Mouse (Mus musculus) lung, adult 2 months (tissue): Measurements from ENCODE around the gene Prx.

ENCODE experiments used
- CTCF ChIP-seq: fragments of 200-500 bp; IDR thresholded peaks from 2 replicates; pipeline ENCODE4 v1.5.1; 2011; ENCODE audit warnings: mild to moderate bottlenecking, low read length, control low read depth; ENCODE audit not compliant: insufficient read depth
- POLR2A ChIP-seq: fragments of 200-500 bp; IDR thresholded peaks from 2 replicates; pipeline ENCODE4 v1.6.1; 2011; ENCODE audit warnings: low read depth, mild to moderate bottlenecking, control low read depth, low read length, borderline replicate concordance; ENCODE audit errors: extremely low read depth

DNA sequence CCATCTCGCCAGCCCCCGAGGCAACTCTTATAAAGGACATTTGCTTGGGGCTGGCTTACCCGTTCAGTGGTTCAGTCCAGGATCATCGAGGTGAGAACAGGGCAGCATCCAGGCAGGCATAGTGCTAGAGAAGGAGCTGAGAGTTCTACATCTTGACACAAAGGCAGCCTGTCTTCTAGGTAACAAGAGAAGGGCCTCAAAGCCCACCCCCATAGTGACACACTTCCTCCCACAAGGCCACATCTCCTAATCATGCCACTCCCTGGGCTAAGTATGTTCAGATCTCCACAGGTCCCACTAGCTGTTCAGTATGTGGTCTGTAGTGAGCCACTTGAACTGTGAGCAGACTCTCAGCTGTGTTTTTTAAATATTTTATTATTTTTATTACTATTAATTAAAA lies 15.3 kb upstream of the Prx start:
- TF ChIP-seq CTCF (no peak), POLR2A (no peak)
